Mouse (Mus musculus) spleen, adult 12 weeks (tissue): ENCODE results near the gene Rnf224.

Experiments used
- DNase-seq: peaks from one replicate; pipeline ENCODE4 v3.0.0; 2022; ENCODE audit warnings: low spot score

The Rnf224 gene

GRCm38 (mm10) chr2:25225811-25226379 lies 10.7 kb downstream of the Rnf224 start:
- DNase-seq, result no peak

DNA sequence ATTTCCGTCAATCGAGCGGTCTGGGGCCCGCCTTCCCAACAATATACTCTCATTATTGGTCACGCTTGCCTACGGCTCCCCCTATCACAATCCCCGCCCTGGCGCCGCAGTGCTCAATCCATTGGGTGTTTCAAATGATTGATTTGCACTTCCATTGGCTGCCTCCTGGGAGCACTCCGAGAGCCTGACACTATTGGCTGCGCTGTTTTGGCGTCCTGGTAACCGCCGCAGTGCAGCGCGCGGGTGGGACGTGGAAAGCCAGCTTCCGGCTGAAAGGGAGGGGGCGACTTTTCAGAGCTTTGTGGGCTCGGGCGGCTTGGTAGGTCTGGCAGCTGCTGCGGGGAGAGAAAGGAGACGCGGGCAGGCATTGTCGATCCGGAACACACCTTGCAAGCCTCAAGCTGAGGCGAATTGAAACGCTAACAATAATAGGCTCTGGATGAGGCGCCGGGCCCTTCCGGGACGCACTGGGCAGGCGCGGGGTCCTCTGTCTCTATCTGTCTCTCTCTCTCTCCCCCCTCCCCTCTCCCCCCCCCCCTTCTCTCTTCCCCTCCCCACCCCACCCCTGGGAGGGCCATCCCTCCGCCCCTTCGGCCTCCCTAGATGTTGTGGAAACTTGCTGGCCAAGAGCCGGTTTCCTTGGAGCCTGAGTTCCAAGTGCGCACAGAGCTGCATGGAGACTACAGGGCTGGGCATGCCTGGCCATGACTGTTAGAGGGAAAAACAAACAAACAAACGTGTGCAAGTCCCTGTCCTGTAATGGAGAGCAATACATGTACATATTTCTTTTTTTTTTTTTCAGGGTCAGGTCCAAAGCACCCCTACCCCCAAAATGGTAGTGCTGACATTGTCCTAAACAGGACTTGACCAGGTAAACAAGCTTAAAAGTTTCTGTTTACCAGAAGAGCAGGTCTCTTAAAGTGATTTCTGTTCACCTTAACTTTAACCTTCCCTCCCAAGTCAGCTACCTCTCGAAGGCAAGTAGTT lies 11.5 kb downstream of the Rnf224 start:
- peak; percentile 96 for DNase-seq

- no peak for DNase-seq
Observed at GRCm38 (mm10) chr2:25224492-25224765, 12.2 kb downstream of the Rnf224 start, which contains the start of gene Tubb4b. Gene Tubb4b (minus strand): TSS chr2:25224702.

GRCm38 (mm10) chr2:25223681-25224491 lies 12.7 kb downstream of the Rnf224 start:
- peak; percentile 87 for DNase-seq

- no peak for DNase-seq
Observed at GRCm38 (mm10) chr2:25221331-25221772, 15.2 kb downstream of the Rnf224 start.

- DNase-seq, result no peak
Observed at GRCm38 (mm10) chr2:25218445-25218844, 18.1 kb downstream of the Rnf224 start, which contains the start of gene Fam166a. Gene Fam166a (plus strand): TSS chr2:25218745.

DNA sequence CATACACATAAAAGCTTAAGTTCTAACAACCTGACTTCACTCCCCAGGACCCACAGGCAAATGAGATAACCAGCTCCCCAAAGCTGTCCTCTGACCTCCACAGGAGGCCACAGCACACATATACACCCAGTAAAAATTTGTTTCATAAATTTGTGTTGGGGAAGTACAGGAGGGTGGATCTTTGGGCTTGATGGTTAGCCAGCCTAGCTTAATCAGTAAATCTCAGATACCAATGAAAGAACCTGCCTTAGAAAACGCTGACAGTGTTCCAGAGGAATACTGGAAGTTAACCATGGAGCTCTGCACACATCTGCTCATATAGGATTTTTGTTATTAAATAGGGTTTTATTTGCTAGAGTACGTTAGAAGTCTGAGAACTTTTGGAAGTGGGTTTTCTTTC lies 18.9 kb downstream of the Rnf224 start:
- no peak for DNase-seq

DNA sequence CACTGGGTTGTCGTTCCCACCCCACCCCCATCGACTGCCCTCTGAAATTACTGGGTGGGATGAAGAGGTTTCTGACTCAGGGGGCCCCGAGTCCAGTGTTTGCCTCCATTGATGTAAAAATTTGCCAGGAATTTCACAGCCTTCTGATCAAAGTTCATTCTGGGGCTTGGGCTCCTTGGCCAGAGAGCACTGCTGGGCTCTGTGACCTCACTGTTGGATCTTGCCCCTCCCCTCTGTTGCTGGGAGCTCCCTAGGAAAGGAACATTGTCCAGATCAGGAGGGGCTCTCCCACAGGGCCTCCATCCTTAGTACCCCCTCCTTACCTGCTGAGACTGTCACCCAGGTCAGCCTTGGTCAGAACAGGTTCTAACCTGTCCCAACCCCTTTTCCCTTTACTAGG lies 22.1 kb downstream of the Rnf224 start, which contains the start of gene Stpg3:
TSS of gene Stpg3 (minus strand) at position 194 of the 400 bp plus-strand sequence.
- no peak for DNase-seq

DNA sequence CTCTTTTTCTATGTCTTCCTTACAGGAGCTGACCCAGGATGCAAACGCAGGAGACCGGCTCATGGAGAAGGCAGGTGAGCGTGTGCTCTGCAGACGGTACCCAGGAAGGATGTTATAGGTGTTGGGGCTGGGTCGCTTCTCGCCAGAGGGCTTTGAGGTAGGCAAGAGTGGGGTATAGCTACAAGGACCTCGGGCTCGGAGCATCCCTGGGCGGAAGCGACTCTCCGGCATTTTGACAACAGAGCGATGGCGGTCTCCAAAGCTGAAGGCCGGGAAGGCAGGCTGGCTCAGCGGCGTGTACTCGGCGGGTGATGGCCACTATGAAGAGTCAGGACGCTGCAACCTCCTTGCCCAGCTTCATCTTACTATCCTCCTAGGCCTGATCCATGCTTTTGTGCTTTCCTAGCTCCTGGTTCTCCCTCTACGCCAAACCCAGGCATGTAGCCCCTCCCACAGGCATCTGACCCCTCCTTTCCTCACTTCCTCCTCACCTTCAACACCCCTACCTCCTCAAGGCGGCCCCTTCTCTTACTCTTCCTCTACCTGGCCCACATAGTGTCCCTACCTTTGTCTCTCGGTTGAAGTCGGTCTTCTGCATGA lies 23.2 kb downstream of the Rnf224 start:
- DNase-seq, result no peak

DNA sequence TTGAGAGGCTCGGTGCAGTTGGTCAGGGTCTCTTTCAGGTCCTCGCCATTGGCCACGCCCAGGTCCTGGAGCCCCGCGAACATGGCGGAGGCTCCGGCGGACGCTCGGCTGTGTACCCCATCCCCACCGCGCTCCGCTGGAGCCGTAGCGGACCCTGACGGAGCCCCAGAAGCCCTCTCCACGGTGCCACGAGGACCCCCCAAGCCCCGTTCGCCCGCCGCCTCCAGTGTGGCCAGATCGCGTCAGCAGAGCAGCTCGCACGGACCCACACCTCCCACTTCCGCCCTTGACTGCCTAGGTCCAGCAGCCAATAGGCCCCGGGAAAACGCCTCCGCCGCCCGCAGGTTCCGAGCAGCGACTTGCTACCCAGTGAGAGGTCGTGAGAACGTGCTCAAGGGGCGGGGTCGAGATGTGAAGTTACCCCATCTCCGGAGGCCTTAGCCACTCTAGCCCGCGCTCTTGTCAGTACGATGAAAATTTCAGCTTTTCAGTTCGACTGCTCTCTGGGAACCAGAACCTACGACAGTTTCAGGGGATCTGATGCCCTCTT lies 25.4 kb downstream of the Rnf224 start, which contains the start of gene Nelfb:
TSS of gene Nelfb (minus strand) at position 369 of the 550 bp plus-strand sequence.
- DNase-seq, result peak; percentile 81

GRCm38 (mm10) chr2:25210686-25211085 lies 25.9 kb downstream of the Rnf224 start:
- DNase-seq, result peak; percentile 15

- no peak for DNase-seq
Observed at GRCm38 (mm10) chr2:25207593-25207992, 29.0 kb downstream of the Rnf224 start.

- DNase-seq, result peak; percentile 29
Observed at GRCm38 (mm10) chr2:25203631-25204214, 32.9 kb downstream of the Rnf224 start.

DNA sequence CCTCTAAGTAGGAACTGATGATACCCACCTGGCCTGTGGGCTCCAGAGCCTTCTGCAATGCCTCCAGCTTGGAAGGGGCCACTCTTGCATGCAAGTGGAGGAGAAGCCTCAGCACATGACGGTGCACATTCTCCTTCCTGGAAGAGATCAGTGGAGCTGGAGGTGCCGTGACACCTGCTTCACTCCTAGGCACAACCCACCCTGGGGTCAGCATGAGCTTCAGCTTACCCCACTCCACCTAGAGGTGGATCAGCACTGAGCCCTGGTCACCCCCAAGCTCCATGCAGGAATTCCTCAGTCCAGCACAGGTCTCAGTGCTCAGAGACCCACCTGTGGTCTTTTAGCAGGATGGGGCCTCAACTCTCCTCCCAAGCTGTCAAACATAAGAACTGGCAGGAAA lies 36.0 kb downstream of the Rnf224 start:
- DNase-seq, result no peak

GRCm38 (mm10) chr2:25197946-25198345 lies 38.6 kb downstream of the Rnf224 start:
- DNase-seq, result no peak

- no peak for DNase-seq
Observed at GRCm38 (mm10) chr2:25197191-25197590, 39.4 kb downstream of the Rnf224 start.

DNA sequence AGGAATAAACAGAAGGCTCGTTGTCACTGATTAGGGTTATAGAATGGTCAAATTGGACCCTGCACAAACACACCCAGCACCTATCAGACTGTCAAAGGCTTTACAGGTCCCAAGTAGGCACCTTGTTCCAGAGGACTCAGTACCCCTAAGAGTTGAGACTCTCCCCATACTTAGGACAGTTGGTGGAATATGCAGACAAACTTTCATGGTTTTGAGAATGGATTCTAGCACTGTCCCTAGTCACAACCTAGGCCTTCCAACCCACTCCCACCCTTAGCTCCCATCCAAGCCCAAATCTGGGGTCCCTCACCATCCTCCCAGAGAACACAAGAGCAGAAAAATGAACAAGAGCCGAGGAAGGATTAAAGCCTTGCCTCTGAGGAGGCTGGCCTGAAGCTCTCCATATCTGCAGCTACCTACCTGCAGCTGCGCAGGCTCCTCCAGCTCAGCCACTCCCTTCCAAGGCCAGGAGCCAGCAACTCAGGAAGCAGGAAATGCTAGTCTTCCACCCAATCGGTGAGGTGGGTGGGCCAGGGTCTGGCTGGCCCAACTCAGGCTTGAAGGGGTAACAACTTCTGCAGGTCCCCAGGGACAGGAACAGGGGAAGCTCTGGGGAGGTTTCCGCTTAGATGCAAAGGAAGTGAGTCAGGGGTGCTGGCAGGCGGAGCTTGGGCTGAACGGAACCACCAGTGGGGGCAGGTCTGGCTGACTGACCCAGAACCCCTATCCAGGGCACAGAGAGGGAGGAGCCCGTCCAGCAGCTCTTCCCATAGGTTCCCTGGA lies 40.2 kb downstream of the Rnf224 start, which contains the start of gene Tor4a:
TSS of gene Tor4a (minus strand) at position 715 of the 783 bp plus-strand sequence.
- DNase-seq, result peak; percentile 71

DNA sequence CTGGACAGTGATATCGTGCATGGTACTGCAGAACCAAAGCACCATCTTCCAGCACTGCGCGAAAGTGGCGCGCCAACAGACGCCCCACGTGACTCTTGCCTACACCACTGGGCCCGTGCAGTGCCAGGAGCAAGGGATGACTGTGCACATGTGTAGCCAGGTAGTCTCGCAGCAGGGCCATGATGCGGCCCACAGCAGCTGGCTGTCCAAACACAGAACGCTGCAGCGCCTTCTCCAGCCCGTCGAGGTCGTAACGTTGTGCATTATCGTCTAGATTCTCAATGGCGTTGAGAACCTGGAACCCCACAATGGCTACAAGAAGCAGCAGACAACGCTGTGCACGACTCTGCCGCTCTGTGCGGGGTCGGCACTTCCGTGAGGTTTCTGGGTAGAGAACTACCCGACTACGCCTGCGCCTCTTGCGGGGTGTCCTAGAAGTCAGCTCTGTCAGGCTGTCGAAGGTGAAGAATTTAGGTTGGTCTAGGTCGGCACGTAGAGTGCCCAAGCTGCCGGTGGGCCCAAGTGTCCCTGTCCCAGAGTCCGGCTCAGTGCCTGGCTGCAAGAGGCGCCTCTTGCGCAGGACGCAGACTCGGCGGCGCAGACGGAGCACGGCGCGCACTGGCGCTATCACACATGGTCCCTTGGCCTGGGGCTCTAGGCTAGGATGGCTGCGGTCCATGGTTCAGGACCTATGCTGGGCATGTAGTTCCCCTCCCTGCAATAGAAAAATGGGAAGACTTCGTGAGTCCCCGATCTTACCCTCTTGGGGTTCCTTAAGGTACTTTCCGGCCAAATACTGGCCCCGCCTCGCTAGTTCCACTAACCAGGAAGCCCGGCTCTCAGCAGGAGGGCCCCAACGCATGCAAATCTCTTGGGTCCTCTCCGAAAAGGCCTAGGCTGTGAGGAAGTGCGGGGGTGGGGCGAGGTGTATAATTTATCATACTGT lies 41.1 kb downstream of the Rnf224 start:
- DNase-seq, result peak; percentile 64
